Mouse (Mus musculus): ENCODE results near the gene Slc13a2.

Gene Slc13a2

DNA sequence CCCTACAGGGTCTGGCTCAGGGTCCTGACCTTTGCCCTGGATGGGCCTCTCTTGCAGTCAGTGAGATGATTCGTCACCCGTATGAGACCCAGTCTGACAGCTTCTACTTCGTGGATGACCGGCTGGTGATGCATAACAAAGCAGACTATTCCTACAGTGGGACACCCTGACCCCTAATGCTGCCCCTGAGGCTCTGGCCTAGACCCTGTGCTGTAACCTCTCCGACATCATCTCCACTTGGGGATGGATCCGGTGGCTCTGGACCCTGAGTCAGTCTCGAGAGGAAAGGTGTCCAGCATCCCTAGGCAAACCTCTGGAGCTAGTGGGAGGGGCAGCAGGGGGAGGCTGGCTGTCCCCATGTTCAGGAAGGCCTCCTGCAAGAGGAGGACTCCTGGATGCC lies 73.5 kb downstream of the Slc13a2 start:
- no peak for DNase-seq

DNA sequence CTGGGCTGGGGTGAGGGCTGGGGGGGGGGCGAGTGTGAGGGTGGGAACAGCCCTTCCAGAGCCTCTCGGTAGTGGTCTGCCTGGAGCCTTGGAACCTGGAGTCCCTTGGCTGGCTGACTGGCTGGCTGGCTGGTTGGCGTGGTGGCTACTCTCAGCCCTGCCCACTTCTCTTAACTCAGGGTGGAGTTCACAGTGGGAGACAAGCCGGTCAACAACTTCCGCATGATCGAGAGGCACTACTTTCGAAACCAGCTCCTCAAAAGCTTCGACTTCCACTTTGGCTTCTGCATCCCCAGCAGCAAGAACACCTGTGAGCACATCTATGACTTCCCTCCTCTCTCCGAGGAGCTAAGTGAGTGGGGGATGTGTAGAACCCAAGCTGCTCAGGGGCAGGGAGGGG lies 74.1 kb downstream of the Slc13a2 start:
- DNase-seq, result no peak

Data from cerebellum, adult 11 months (tissue).